Mouse (Mus musculus) lung, postnatal 0 days (tissue): ENCODE measurements around the gene Rbfox1.

Source experiments
- CTCF ChIP-seq: IDR thresholded peaks from 2 replicates; pipeline ENCODE4 v1.5.1; 2016; ENCODE audit warnings: antibody characterized with exemption, mild to moderate bottlenecking
- EP300 ChIP-seq: IDR thresholded peaks from 2 replicates; pipeline ENCODE4 v1.6.1; 2016; ENCODE audit warnings: antibody characterized with exemption, mild to moderate bottlenecking, control low read depth

GRCm38 (mm10) chr16:6430981-6431380 is 545.8 kb downstream of the Rbfox1 start:
- TF ChIP-seq CTCF (no peak), EP300 (no peak)
